Mouse (Mus musculus) limb, embryonic 14.5 days (tissue): ENCODE data around the gene Pipox. TPM values are rescaled to one million over a fixed set of nuclear protein-coding genes. Genes with fewer than 3 reads are reported as not detected.

Source experiments
- ATAC-seq: fragments of 200-750 bp; cut with Nextera tagmentation; 2 replicates; pipeline ENCODE4 v1.8.0; 2017; ENCODE audit warnings: low read depth, moderate number of reproducible peaks, moderate TSS enrichment; ENCODE audit not compliant: low FRiP score
- DNase-seq: peaks from one replicate; pipeline ENCODE4 v3.0.0-alpha.2; 2015; ENCODE audit warnings: low spot score
- H3K27ac ChIP-seq: fragments of 300-500 bp; sonication (generic); replicated peaks from 2 replicates; pipeline ENCODE4 v1.5.1; 2014; ENCODE audit warnings: low read depth, mild to moderate bottlenecking, low read length, moderate library complexity, mixed read lengths
- H3K27me3 ChIP-seq: fragments of 300-500 bp; sonication (generic); 2 replicates; pipeline ENCODE4 v1.6.1; 2014; ENCODE audit warnings: low read length, mixed read lengths; ENCODE audit not compliant: control insufficient read depth, insufficient read depth
- H3K36me3 ChIP-seq: fragments of 300-500 bp; sonication (generic); 2 replicates; pipeline ENCODE4 v1.6.1; 2014; ENCODE audit warnings: mild to moderate bottlenecking, low read length, moderate library complexity, mixed read lengths; ENCODE audit not compliant: control insufficient read depth, insufficient read depth
- H3K4me1 ChIP-seq: fragments of 300-500 bp; sonication (generic); 2 replicates; pipeline ENCODE4 v1.6.1; 2014; ENCODE audit warnings: antibody characterized with exemption, low read length, mixed read lengths; ENCODE audit not compliant: control insufficient read depth, insufficient read depth
- H3K4me2 ChIP-seq: fragments of 300-500 bp; sonication (generic); replicated peaks from 2 replicates; pipeline ENCODE4 v1.6.1; 2014; ENCODE audit warnings: low read depth, mild to moderate bottlenecking, low read length, moderate library complexity; ENCODE audit not compliant: severe bottlenecking
- H3K4me3 ChIP-seq: fragments of 300-500 bp; sonication (generic); replicated peaks from 2 replicates; pipeline ENCODE4 v1.5.1; 2014; ENCODE audit warnings: low read length
- H3K9ac ChIP-seq: fragments of 300-500 bp; sonication (generic); 2 replicates; pipeline ENCODE4 v1.6.1; 2014; ENCODE audit warnings: mild to moderate bottlenecking, low read depth, low read length, moderate library complexity; ENCODE audit not compliant: severe bottlenecking
- H3K9me3 ChIP-seq: fragments of 300-500 bp; sonication (generic); 2 replicates; pipeline ENCODE4 v1.6.1; 2016; ENCODE audit warnings: low read length; ENCODE audit not compliant: control insufficient read depth
- POLR2A ChIP-seq: fragments of 200-500 bp; IDR thresholded peaks from 2 replicates; pipeline ENCODE4 v1.8.0; 2012; ENCODE audit warnings: inconsistent platforms, mild to moderate bottlenecking, moderate library complexity, borderline replicate concordance; ENCODE audit not compliant: insufficient read depth, insufficient read length; ENCODE audit errors: extremely low read depth
- WGBS: fragments of 180-500 bp; shearing (Covaris S2); extraction: QIAGEN DNeasy Blood & Tissue Kit; methylation state at CpG from one replicate; pipeline ENCODE4 v1.1.7; 2014; 5-methylcytosine and 5-hydroxymethylcytosine counted together
- polyA plus RNA-seq, 2 experiments: library from polyadenylated mRNA; depleted of rRNA in 1 of 2; stranded (reverse) in 1 of 2; unstranded in 1 of 2; fragments of >200 nt; fragmentation: Nextera tagmentation in 1 of 2; extraction: Ambion mirVana in 1 of 2; gene quantifications; 2 replicates each; pipeline versions ENCODE4 v1.2.1 to v1.2.3; 2012 to 2014

Gene Pipox
- polyA plus RNA-seq, 2 experiments, result 0.94 to 1.3 TPM

DNA sequence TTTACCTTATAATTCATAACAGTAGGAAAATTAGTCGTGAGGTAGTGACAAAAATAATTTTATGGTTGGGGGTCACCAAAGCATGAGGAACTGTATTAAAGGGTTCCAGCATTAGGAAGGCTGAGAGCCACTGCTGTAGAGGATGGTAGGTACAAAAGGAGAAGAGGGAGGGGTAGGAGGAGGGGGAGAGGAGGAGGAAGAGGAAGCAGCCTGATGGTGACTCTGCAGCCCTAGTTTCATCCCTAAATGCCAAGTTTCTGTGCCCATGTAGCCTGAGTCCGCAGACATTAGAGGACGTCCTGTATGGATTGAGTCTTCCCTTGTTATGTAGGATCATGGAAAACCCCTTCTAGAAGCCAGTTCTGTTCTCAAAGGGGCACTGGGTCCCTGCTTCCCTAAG, 20.8 kb downstream of the Pipox start:
- no peak overlapping the region for H3K4me3 ChIP-seq
- H3K4me2 ChIP-seq, result no peak overlapping the region
- WGBS, result 38% methylated on average over 3 of the region's 3 CpGs
- no peak overlapping the region; the same call in 1 of the 2 replicates for H3K9ac ChIP-seq
- TF ChIP-seq POLR2A, result no peak
- no peaks in the 10 kb centered on the region for H3K36me3 ChIP-seq
- peaks cover 35% of the 10 kb centered on the region for H3K4me1 ChIP-seq
- H3K27me3 ChIP-seq, result no peaks in the 10 kb centered on the region; the same call in 1 of the 2 replicates
- ATAC-seq, result no peak
- no peaks in the 10 kb centered on the region for H3K9me3 ChIP-seq
- H3K27ac ChIP-seq, result no peak overlapping the region
- no peak for DNase-seq

DNA sequence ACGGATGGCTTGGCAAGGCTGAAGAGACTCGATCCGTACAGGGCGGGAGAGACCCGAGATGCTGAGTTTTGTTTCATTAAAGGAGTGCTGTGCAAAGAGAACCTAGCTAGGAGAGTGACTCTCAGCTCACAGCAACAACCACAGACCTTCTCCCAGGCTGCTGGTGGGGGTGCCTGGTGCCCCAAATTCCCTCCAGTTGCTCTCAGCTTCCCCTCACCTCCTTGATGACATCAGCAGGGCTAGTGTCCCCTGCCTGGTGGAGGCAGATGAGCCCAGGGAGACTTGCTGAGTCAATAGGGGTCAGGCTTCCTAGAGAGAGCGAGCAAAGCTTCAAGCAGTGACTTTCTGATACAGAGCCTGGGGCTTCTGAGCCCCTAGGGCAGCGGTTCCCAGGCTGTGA, 21.2 kb downstream of the Pipox start:
- Histone ChIP-seq H3K4me2 (peak overlapping the region; percentile 30), H3K4me1 (peaks cover 39% of the 10 kb centered on the region), H3K36me3 (no peaks in the 10 kb centered on the region), H3K9me3 (no peaks in the 10 kb centered on the region), H3K27ac (no peak overlapping the region), H3K27me3 (no peaks in the 10 kb centered on the region; the same call in 1 of the 2 replicates), H3K9ac (peak overlapping the region; percentile 31; the same call in 1 of the 2 replicates), H3K4me3 (no peak overlapping the region)
- no peak for TF ChIP-seq POLR2A
- no peak for ATAC-seq
- DNase-seq, result no peak
- 7% methylated on average over 7 of the region's 7 CpGs for WGBS

DNA sequence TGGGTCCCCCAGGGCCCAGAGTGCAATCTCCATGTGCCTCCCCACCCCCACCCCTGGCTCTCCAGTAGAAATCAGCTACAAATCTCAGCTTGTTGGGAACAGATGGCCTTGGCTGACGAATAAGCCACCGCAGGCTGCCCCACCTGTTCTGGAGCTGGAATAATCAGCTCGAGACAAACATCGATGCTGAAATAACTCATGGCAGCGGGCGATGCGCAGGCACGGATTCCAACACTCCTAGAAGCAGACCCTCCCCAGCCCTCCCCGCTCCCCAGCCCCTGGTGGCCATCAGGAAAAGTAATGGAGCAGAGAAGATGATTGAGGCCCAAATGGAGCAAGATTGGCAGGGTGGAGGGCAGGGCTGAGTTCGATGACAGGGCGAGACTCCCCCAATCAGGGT, 21.7 kb downstream of the Pipox start:
- Histone ChIP-seq H3K4me3 (no peak overlapping the region), H3K36me3 (no peaks in the 10 kb centered on the region), H3K9me3 (no peaks in the 10 kb centered on the region), H3K27me3 (no peaks in the 10 kb centered on the region; the same call in 1 of the 2 replicates), H3K4me1 (peaks cover 41% of the 10 kb centered on the region), H3K4me2 (peak overlapping the region; percentile 30), H3K27ac (no peak overlapping the region), H3K9ac (peak overlapping the region; percentile 31)
- peak; percentile 38; the same call in 1 of the 2 replicates for ATAC-seq
- TF ChIP-seq POLR2A, result no peak
- under 1% methylated on average over 11 of the region's 11 CpGs for WGBS
- no peak for DNase-seq

DNA sequence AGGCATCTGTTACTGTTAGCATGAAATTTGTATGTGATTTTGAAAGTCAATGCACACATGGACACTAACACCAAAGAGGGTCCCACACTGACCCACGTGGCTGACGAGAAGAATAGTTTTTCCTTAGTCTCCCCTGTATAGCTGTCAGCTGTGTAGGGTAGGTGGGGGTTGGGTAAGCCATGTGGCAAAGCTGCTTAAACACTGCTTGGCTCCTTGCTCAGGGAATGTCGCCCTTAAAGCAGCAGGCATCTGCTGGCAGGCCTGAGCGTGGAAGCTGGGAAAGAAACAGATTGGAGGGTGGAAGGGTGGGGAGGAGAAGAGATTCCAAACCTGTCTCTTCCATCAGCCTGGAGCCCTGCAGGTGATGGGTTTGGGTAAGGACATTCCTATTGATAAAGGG, 22.5 kb downstream of the Pipox start:
- Histone ChIP-seq H3K27ac (no peak overlapping the region), H3K27me3 (no peaks in the 10 kb centered on the region; the same call in 1 of the 2 replicates), H3K9me3 (no peaks in the 10 kb centered on the region), H3K9ac (no peak overlapping the region), H3K4me3 (no peak overlapping the region), H3K4me2 (no peak overlapping the region), H3K4me1 (peaks cover 39% of the 10 kb centered on the region), H3K36me3 (no peaks in the 10 kb centered on the region)
- DNase-seq (no peak), ATAC-seq (no peak)
- TF ChIP-seq POLR2A, result no peak
- WGBS, result 22% methylated on average over 4 of the region's 4 CpGs

- Histone ChIP-seq H3K9me3 (no peaks in the 10 kb centered on the region), H3K27me3 (no peaks in the 10 kb centered on the region; the same call in 1 of the 2 replicates), H3K9ac (0 out of 2 replicates have a peak overlapping the region, but pooled peaks have one; percentile 21), H3K27ac (no peak overlapping the region), H3K4me1 (peaks cover 27% of the 10 kb centered on the region), H3K36me3 (peaks cover 21% of the 10 kb centered on the region; the same call in 1 of the 2 replicates), H3K4me3 (no peak overlapping the region), H3K4me2 (no peak overlapping the region)
- no peak for TF ChIP-seq POLR2A
- no peak for DNase-seq
- no peak for ATAC-seq
- 13% methylated on average over 11 of the region's 12 CpGs for WGBS
Measured at GRCm38 (mm10) chr11:77867419-77868083, 26.3 kb downstream of the Pipox start.
